1 mouse cellular context compared by ENCODE assay signal in the genomic region with DNA sequence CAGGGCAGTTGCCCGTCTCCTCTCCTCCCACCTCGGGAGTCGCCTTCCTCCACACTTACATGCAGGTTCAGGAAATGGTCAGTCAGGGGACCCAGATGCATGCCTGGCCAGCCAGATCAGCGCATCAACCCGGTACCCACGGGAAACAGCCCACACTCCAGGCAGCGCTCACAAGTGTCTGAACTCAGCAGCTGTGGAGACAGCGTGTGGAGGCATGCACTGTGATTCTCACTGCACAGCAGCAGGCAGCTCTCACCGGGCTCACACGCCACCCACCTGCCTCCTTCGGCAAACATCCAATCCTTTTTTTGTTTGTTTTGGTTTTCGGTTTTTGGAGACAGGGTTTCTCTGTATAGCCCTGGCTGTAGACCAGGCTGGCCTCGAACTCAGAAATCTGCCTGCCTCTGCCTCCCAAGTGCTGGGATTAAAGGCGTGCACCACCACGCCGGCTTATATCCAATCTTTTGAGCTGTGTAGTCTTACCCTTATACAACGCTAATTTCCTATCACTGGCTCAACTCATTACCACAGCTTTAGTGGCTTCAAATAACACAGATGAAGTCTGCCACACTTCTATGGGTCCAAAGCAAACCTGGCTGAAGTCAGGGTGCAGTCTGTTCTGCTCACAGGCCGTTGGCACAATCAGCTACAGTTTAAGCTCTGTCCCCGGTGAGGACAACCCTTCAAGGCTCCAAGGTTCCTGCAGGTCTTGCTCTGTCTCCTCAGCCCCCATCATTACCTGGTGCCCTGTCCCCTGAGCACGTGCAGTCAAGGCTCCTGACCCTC.
TF ChIP-seq lines count a peak whose summit lies in the region.

No protein-coding gene starts in this region.

TF ChIP-seq in CH12.LX, 34 proteins besides CTCF, POLR2A, EP300 and RAD21:
- no peak for TF ChIP-seq USF2 (conservative IDR thresholded peaks at IDR 0.05; ENCODE audit: low read depth, low read length)
- TF ChIP-seq ZMIZ1 (IDR thresholded peaks at IDR 0.05; ENCODE audit: low read depth, low read length): no peak
- no peak for TF ChIP-seq MXI1 (IDR thresholded peaks at IDR 0.05; ENCODE audit: low read depth, low read length)
- TF ChIP-seq ELF1 (IDR thresholded peaks at IDR 0.05; ENCODE audit: low read depth, low read length): no peak
- TF ChIP-seq CHD2 (IDR thresholded peaks at IDR 0.05; ENCODE audit: low read length): no peak
- no peak for TF ChIP-seq PAX5 (IDR thresholded peaks at IDR 0.05; ENCODE audit: low read length)
- TF ChIP-seq SMC3 (IDR thresholded peaks at IDR 0.05; ENCODE audit: low read depth, low read length): no peak
- no peak for TF ChIP-seq NRF1 (IDR thresholded peaks at IDR 0.05; ENCODE audit: low read depth, low read length)
- no peak for TF ChIP-seq POLR2AphosphoS2 (IDR thresholded peaks at IDR 0.05; ENCODE audit: low read depth, low read length)
- TF ChIP-seq MAX (IDR thresholded peaks at IDR 0.05; ENCODE audit: low read length): no peak
- TF ChIP-seq HCFC1 (IDR thresholded peaks at IDR 0.05; ENCODE audit: low read depth, low read length): no peak
- no peak for TF ChIP-seq ETS1 (conservative IDR thresholded peaks at IDR 0.05; ENCODE audit: low read depth, low read length)
- no peak for TF ChIP-seq IRF4 (IDR thresholded peaks at IDR 0.05; ENCODE audit: low read depth, low read length)
- TF ChIP-seq BHLHE40 (IDR thresholded peaks at IDR 0.05; ENCODE audit: low read depth, low read length): no peak
- no peak for TF ChIP-seq ZC3H11A (IDR thresholded peaks at IDR 0.05; ENCODE audit: low read depth, low read length)
